Mouse (Mus musculus) embryo, embryonic 11.5 days (tissue): ENCODE data around the gene Ankrd35.
"Not testable (repeated sequence)": the region's sequence is repeated elsewhere in the genome, so short reads cannot be mapped to it uniquely, and the experiment has no call there.

Experiments used
- DNase-seq: peaks from one replicate; pipeline ENCODE4 v3.0.0-alpha.2; 2012; ENCODE audit warnings: low read depth, low spot score

Gene Ankrd35

GRCm38 (mm10) chr3:96706217-96706616 is 36.3 kb downstream of the Ankrd35 start:
- no peak for DNase-seq

- DNase-seq = no peak
Measured at GRCm38 (mm10) chr3:96706984-96707383, 37.1 kb downstream of the Ankrd35 start.

GRCm38 (mm10) chr3:96707903-96708683 is 38.2 kb downstream of the Ankrd35 start, which contains the start of gene Nudt17:
TSS of gene Nudt17 (minus strand) at chr3:96708562.
- peak; percentile 67 for DNase-seq

GRCm38 (mm10) chr3:96708684-96709064 is 38.7 kb downstream of the Ankrd35 start:
- no peak for DNase-seq

GRCm38 (mm10) chr3:96714286-96714685 is 44.4 kb downstream of the Ankrd35 start:
- no peak for DNase-seq

GRCm38 (mm10) chr3:96715854-96716253 is 45.9 kb downstream of the Ankrd35 start:
- no peak for DNase-seq

GRCm38 (mm10) chr3:96719173-96719572 is 49.2 kb downstream of the Ankrd35 start:
- no peak for DNase-seq

GRCm38 (mm10) chr3:96727343-96727827 is 57.5 kb downstream of the Ankrd35 start, which contains the start of the genes Polr3c and Rnf115:
TSS of gene Polr3c (minus strand) at chr3:96727628.
TSS of gene Rnf115 (plus strand) at chr3:96727664.
- peak; percentile 89 for DNase-seq

GRCm38 (mm10) chr3:96727828-96728633 is 58.1 kb downstream of the Ankrd35 start:
- no peak for DNase-seq

- no peak for DNase-seq
Measured at GRCm38 (mm10) chr3:96728634-96729402, 58.9 kb downstream of the Ankrd35 start.

- no peak for DNase-seq
Measured at GRCm38 (mm10) chr3:96729403-96729784, 59.5 kb downstream of the Ankrd35 start.

- DNase-seq = no peak
Measured at GRCm38 (mm10) chr3:96730785-96731184, 60.9 kb downstream of the Ankrd35 start.

- no peak for DNase-seq
Measured at GRCm38 (mm10) chr3:96733984-96734383, 64.1 kb downstream of the Ankrd35 start.

- DNase-seq = no peak
Measured at GRCm38 (mm10) chr3:96735200-96735599, 65.3 kb downstream of the Ankrd35 start.

- DNase-seq = no peak
Measured at GRCm38 (mm10) chr3:96737013-96737740, 67.2 kb downstream of the Ankrd35 start.

GRCm38 (mm10) chr3:96737995-96738394 is 68.1 kb downstream of the Ankrd35 start:
- DNase-seq = no peak

GRCm38 (mm10) chr3:96740279-96740678 is 70.3 kb downstream of the Ankrd35 start:
- DNase-seq = not testable (repeated sequence)
